Mouse (Mus musculus): ENCODE data around the gene Lrrc34. TPM values are rescaled to one million over a fixed set of nuclear protein-coding genes. Genes with fewer than 3 reads are reported as not detected.

Lrrc34 gene
- under 1 TPM in 1 of 4 experiments, not detected in 3; 0.38 TPM for total RNA-seq (2022)

DNA sequence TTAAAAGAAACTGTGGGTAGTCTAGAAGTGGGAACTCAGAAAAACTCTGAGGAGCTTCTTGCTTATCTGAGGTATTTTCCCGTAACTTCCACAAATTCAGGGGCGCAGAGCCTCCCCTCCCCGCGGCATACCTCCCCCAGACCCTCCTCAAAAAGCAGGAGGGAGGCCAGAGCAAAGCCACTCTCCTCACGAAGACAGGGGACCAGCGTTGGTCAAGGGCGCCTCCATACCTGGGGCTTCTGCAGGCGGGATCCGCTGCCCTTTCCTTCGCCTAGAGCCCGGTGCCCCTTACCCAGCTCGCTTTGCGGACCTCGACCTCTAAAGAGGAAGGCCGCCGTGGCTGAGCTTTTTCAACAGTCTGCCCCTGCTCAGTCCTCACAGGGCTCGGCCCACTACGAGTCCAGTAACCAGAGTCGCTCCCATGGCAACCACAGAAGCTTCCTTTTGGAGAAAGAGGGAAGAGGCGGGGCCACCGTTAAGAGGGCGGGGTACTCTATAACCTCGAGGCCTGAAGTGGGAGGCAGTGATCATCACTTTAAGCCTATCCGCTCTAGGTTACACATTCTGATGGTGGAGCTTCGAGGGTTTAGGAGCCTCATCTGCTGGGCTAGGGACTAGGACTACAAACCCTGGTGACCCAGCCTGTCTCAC, at the start of gene Lrrc34:
TSS of gene Lrrc34 (minus strand) at position 430 of the 651 bp plus-strand sequence.
- DNase-seq (ENCODE audit: low spot score in 2 of 2): no peak

DNA sequence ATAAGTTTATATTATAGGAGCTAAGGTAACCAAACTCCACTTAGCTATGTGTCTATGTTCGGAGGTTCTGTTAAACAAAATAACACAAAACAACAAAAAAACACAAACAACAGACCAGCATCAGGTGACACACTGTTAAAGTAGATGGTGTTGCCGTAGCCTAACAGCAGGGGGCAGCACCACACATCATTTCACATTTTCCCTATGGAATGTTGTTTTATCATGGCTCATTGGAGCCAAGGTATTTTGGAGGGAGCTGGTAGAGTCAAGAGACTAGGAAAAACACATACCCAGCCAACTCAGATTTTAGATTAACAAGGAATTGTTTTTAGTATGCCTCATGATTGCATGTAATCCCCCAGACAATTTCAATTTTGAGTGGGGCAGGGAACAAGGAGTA, 48.7 kb upstream of the Lrrc34 start:
- DNase-seq (ENCODE audit: low spot score in 2 of 2): peak; percentile 10 to 60

DNA sequence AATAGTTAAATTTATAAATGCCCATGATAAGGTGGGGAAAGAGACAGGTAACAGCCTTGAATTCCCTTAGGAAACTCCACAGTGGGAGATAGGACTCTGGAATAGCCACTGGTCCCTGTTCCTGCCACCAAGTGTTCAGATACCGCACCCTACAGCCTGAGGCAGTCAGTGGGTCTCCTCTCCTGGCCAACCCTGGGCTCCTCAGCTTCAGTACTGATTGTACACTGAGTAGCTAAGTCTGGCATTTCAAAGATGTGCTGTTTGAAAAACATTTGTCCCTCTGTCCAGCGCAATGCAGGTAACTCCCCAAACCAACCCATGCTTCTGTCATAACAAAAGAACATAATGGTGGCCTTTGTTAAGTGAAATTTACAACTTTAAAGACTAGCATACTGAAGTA, 48.0 kb upstream of the Lrrc34 start:
- DNase-seq (ENCODE audit: low spot score in 2 of 2): no peak

DNA sequence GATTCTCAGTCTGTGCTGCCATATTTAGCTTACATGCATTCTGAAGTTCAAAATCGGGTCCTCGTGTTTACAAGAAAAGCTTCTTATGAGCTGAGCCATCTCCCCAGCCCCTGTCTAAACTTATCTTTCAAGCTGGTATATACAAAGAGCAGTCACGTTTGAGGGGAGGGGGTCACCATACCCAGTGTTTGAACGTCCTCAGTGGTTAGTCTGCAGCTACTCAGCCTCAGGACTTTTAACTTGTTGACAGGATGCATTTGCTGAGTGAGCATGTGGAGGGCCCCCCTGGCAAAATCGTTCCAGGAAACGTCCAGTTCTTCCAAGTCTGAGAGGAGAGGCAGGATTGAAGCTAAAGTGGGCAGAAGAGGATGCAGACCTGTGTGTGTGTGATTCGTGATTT, 43.3 kb upstream of the Lrrc34 start:
- no peak for DNase-seq (ENCODE audit: low spot score in 2 of 2)

DNA sequence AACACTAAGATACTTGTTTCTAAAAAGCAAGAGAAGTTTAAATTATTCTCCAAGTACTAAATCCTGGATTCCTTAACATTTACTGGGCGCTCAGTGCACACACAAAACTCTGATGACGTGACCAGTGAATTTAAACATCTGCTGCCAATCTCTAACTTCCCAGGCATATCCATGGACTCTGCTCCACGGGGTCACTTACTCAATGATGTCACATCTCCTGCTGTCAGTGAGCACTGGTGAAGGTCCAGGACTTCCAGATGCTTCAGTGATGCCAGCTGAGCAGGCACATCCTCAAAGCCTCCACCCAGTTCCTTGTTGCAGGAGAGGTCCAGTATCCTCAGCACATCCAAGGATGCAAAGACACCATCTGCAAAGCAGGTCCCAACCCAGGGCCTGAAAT, 39.5 kb upstream of the Lrrc34 start:
- no peak for DNase-seq (ENCODE audit: low spot score in 2 of 2)

DNA sequence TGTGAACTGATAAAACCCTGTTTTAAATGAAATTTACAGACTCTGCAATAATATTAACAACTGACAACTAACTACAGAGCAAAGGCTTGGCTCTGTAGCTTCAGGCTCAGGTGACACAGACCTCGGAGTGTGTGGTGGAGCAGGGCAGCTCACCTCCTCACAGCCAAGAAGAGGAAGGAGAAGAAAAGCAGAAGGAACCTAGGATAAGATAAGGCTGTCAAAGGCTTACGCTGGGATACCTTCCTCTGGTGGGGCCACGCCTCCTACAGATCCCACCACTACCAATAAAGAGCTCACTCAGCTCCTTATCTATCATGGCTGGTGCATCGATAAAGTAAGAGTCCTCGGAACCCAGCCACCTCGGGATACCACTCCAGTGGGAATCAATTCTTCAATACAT, 35.5 kb upstream of the Lrrc34 start:
- no peak for DNase-seq (ENCODE audit: low spot score in 2 of 2)

DNA sequence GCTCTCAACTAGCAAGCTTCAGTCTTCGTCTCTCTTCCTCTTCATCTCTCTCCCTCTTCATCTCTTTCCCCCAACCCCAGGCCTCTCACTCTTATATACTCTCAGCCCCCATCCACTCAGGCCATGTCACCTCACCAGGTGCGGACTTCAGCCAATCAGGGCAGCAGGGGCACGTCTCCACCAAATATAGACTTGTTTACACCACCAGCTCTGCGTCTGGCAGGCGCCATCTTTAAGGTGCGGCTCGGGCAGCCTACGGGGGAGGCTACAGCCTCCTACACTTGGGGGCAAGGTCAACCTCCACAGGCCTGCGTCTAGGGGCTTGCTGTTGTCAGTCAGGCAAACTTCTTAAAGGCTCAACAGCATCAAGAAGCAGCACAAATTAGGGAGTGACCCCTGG, 10.8 kb upstream of the Lrrc34 start:
- DNase-seq (ENCODE audit: low spot score in 2 of 2): no peak

DNA sequence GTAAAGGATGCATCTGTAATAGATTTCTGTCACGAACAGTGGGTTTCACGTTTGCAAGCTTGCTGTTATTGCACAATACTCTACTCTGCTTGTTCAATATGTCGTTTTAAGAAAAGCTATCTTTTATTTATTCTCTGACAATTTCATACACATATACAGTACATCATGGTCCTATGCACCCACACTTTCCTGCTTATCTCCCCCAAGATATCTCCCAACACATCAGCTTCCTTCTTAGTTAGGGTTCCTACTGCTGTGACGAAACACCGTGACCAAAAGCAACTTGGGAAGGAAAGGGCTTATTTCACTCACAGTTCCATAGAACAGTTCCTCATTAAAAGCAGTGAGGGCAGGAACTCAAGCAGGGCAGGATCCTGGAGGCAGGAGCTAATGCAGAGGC, 8.3 kb upstream of the Lrrc34 start:
- no peak for DNase-seq (ENCODE audit: low spot score in 2 of 2)

DNA sequence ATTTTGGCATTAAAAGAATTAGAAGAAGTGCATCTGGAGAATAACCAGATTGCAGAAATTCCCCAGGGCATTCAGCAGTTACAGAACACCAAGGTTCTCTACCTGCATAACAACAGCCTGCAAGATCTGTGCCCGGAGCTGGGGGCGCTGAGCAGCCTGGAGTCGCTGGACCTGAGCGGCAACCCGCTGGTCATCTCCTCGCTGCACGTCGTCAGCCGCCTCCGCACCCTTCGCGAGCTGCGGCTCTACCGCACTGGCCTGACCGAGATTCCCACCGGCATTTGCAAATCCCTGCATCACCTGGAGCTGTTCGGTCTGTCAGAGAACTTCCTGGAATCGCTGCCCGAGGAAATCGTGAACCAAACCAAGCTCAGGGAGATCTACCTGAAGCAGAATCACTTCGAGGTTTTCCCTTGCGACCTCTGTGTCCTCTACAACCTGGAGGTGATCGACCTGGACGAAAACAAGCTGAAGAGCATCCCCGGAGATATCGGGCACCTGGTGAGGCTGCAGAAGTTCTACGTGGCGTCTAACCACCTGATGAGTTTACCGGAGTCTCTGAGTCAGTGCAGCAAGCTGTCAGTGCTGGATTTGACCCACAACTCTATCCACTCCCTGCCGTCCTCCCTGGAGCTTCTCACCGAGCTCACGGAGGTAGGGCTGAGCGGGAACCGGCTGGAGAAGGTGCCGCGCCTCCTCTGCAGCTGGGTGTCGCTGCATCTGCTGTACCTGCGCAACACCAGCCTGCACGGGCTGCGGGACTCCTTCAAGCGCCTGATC, 2.6 kb upstream of the Lrrc34 start:
- no peak for DNase-seq (ENCODE audit: low spot score in 2 of 2)

DNA sequence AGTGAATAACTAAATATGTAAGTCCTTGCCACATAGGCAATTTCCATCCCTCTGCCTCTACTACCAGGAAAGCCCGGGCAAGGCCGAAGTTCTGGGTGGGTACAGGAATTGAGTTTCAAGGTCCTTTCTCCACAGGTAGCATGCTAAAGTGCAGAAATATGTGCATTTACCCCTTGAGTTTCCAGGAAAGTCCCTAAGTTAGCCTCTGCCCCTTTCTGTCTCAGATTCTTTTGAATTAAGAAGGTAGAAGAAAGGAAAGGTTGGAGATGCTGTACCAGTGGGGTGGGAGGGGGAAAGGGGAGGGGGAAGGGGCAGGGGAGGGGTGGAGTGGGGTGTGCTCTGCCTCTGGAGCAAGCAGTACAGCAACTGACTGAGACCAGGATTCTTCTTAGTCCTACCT, 797 bp upstream of the Lrrc34 start:
- no peak for DNase-seq (ENCODE audit: low spot score in 2 of 2)

DNA sequence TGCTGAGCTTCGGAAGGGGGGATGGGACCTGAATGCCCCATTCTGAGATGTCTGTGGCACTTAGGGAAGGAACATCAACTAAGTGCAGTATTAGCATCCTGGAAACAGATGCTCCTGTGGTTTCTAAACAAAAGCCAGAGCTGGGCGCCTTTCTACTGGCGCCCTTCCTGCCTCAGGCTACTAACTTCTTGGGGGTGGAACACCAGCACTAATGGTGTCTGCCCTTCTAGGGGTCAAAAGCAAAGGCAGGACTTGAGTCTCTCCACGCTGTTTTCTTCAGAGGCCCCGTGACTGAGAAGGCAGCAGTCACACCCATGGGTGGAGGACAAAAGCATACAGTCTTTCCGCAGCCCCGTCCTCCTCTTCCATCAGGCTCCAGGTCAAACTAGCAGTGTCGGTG, 908 bp downstream of the Lrrc34 start:
- DNase-seq (ENCODE audit: low spot score in 2 of 2): no peak

DNA sequence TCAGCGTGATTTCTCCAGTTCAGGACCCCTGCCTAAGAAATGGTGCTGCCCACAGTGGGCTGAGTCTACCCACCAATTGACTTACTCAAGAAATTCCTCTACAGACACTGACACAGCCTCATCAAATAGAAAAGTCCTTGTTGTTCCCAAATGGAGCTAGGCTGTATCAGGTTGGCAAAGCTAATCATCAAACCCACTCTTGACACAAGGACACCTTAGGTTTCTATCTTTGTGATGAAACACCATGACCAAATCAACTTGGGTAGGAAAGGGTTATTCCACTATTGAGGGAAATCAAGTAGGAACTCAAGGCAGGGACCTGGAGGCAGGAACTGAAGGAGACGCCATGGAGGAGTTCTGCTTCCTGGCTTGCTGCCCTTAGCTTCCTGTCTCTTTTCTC, 3.5 kb downstream of the Lrrc34 start, which contains the start of gene Lrriq4:
TSS of gene Lrriq4 (plus strand) at position 301 of the 400 bp plus-strand sequence.
- no peak for DNase-seq (ENCODE audit: low spot score in 2 of 2)

DNA sequence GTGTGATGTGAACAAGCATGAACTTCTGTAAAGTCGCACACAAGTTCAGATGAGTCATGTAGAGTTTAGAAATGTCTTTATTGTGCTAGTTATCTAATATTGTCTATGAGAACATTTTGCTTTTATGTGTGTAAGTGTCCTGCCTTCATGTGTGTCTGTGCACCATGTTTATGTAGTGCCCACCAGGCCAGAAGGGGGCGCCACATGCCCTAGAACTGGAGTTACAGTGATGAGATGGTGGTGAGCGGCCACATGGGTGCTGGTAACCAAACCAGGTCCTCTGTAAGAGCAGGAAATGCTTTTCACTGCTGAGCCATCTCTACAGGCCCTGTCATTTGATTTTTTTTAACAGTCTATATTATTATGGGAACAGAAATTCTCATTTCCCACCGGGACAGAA, 12.0 kb downstream of the Lrrc34 start:
- DNase-seq (ENCODE audit: low spot score in 2 of 2): no peak

DNA sequence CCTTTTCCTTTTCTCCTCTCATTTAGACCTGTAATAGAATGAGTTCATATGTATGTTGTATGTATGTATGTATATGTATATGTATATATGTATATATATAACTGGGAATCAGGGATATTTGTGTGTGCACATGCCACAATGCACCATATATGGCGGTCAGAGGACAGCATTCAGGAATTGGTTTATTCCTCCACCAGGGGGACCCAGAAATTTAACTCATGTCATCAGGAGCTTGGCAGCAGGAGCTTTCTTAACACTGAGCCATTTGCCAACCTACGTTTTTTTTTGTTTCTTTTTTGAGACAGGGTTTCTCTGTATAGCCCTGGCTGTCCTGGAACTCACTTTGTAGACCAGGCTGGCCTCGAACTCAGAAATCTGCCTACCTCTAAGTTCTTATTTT, 14.0 kb downstream of the Lrrc34 start:
- DNase-seq (ENCODE audit: low spot score in 2 of 2): no peak

DNA sequence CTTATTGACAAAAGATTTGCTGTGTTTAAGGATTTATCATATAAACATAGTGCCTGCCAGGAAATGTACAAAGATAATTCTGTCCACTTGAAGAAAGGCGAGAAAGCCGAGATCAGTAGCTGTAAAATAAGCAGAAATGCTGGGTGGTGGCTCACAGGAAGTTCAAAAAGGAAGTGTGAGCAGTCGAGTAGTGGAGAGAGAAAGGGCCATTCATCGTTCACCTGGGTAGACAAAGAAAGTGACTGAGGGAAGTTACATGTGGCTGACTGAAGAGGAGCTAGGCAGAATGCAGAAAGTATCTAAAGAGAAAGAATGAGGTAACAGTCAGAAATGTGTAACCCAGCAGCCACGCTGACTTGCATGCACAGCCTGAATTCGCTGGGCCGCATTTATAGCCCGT, 27.5 kb downstream of the Lrrc34 start:
- no peak for DNase-seq (ENCODE audit: low spot score in 2 of 2)

DNA sequence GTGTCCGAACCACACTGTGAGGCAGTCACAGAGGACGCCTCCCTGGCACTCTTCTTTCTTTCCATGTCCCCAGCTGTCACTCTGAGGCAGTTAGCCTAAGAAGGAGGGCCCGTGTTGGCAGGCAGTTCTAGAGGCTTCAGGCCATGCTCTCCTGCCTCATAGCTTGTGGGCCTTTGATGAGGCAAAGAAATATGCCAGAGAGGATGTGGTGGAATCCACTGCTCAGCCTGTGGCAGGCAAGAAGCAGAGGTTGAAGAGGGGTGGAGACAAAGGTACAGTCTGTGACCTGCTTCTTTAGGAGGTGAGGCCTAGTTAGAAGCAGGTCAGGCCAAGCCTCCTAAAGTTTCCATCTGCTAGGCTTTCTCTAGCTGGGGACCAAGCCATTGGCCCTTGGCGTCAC, 36.7 kb downstream of the Lrrc34 start:
- no peak for DNase-seq (ENCODE audit: low spot score in 2 of 2)

DNA sequence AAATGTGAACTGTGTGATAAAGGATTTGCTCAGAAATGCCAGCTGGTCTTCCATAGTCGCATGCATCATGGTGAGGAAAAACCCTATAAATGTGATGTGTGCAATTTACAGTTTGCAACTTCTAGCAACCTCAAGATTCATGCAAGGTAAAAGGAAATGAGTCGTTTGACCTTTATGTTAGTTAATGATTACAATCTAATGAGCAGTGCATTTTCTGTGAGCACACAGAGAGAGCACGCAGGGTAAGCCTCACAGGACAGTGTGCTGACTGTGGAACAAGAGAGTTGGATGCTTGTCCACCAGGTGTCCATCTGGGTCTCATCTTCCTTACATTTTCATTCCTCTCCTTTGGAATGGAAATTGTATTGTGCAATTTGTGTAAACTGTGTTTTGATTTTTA, 38.7 kb downstream of the Lrrc34 start:
- no peak for DNase-seq (ENCODE audit: low spot score in 2 of 2)

DNA sequence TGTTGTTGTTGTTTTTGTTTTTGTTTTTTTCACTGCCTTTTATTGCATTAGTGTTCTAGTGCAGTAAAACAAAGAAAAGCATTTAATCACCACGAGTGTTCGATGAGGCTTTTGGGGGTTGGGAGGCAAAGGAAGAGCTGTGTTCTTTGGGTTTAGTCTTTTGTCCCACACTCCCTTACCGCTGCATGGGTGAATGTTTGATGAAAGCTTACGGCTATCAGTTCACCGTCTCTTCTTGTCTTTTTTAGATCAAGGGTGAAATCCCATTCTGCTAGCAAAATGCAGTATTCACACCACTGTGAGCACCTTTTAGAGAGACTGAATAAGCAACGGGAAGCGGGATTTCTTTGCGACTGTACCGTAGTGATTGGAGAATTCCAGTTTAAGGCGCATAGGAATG, 44.4 kb downstream of the Lrrc34 start:
- no peak for DNase-seq (ENCODE audit: low spot score in 2 of 2)

DNA sequence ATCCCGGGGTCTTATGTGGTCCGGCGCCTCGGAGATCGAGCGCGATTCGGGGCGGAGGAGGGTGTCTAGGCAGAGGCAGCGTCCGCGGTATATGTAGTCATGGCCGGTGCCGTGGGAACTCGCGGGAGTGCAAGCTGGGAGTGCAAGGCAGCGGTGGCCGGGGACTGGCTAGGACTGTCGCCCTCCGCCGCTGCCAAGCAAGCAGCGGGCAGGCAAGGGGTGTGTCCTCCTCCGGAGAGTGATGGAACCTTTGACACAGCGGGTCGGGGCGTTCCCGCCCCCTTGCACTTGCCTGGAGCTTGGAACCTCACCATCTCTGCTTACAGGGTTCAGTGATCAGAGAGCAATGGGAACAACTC, 45.0 kb downstream of the Lrrc34 start:
- no peak for DNase-seq (ENCODE audit: low spot score in 2 of 2)

DNA sequence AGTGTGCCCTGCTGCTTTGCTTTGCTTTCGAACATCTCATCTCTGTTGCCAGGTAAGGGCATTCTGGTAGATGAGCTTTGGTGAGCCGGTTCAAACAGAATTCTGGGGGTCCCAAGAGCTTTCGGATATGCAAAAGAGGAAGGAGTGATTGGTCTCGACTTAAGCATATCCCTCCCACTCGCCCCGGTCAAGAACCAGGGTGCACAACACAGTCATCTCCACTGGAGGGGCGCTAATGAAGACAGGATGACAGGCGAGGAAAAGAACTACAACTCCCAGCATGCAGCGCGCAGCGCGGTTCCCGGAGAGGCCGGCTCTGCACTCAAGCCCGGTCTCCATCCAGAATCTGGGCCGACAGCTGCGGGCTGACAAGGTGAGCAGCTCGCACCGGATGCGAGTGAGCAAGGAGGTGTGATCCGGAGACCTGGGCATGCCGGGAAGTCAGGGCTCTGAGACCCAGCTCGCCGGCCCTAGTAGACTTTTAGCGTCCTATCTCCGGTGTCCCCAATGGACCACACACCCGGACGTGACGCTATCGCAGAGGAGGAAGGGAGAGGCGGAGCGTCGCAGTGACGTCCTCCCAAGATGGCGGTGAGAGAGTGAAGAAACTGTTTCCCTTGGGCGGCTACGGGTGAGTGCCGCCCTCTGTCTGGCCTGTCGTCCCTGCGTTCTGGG, 45.5 kb downstream of the Lrrc34 start, which contains the start of gene Mynn:
TSS of gene Mynn (plus strand) at position 1 of the 675 bp plus-strand sequence.
- peak; percentile 97 to 98 for DNase-seq (ENCODE audit: low spot score in 2 of 2)

DNA sequence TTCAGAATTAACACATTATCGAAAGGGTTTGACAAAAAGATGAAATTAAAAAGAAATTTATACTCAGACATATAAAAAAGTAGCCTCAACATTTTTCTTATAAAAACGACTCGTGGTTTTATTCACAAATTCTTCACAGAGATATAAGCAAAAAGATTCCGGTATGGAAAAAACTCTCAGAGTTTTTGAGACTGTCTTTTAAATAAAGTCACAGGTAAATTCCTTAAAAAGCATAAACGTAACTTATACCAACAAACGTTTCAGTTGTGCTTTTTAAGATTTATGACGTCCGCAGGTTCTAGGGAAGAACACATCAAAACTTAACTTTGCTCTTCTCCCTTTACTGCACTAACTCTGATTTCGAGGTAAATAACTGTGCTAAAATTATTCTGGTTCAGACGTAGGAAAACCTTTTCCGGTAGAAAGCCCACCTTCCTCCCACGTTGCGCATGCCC, 46.0 kb downstream of the Lrrc34 start:
- DNase-seq (ENCODE audit: low spot score in 2 of 2): no peak

DNA sequence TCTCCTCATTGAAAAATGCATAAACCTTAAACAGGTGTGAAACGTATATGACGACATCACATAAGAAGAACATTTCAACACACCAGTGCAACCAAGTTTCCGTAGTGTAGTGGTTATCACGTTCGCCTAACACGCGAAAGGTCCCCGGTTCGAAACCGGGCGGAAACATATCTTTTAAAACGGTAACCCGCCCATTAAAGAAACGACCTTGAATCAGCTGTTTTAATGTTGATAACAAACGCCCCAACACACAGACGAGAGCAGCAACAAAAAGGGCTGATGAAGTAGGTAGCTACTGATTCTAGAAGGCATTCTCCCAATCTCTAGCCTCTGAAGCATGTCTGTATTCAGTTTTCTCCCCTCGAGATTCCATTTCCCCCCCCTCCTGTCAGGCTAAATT, 46.5 kb downstream of the Lrrc34 start:
- peak; percentile 82 to 91 for DNase-seq (ENCODE audit: low spot score in 2 of 2)
